Mouse (Mus musculus): ENCODE results near the gene Rbm25. TPM values are rescaled to one million over a fixed set of nuclear protein-coding genes. Genes with fewer than 3 reads are reported as not detected.

Rbm25 gene
- polyA plus RNA-seq, 1 experiment from 2014 or later: 236 TPM

GRCm38 (mm10) chr12:83632680-83633025 is 1.6 kb downstream of the Rbm25 start:
- H3K27ac ChIP-seq (ENCODE audit: low read length): peak overlapping the region; percentile 91
- ATAC-seq: peak; percentile 68
- WGBS: 0% methylated on average over 20 of the region's 20 CpGs
- peak overlapping the region; percentile 98 for H3K9ac ChIP-seq (ENCODE audit: low read depth, low read length)
- peaks cover 6% of the 10 kb centered on the region for H3K36me3 ChIP-seq (ENCODE audit: control insufficient read depth, insufficient read depth, low read length)
- no peaks in the 10 kb centered on the region for H3K27me3 ChIP-seq (ENCODE audit: control insufficient read depth, insufficient read depth, low read depth, low read length)
- H3K9me3 ChIP-seq (replicated peaks; ENCODE audit: control insufficient read depth, low read length, poor library complexity, severe bottlenecking): no peaks in the 10 kb centered on the region
- peak overlapping the region; percentile 73 for H3K4me2 ChIP-seq (ENCODE audit: low read length)
- H3K4me1 ChIP-seq (ENCODE audit: control insufficient read depth, insufficient read depth, low read length): peaks cover 12% of the 10 kb centered on the region
- peak overlapping the region; percentile 95 for H3K4me3 ChIP-seq (ENCODE audit: low read depth, low read length)

GRCm38 (mm10) chr12:83633807-83634206 is 2.8 kb downstream of the Rbm25 start:
- no peaks in the 10 kb centered on the region for H3K27me3 ChIP-seq (ENCODE audit: control insufficient read depth, insufficient read depth, low read depth, low read length)
- H3K27ac ChIP-seq (ENCODE audit: low read length): no peak overlapping the region
- H3K36me3 ChIP-seq (ENCODE audit: control insufficient read depth, insufficient read depth, low read length): peaks cover 6% of the 10 kb centered on the region
- H3K9me3 ChIP-seq (replicated peaks; ENCODE audit: control insufficient read depth, low read length, poor library complexity, severe bottlenecking): no peaks in the 10 kb centered on the region
- peaks cover 12% of the 10 kb centered on the region for H3K4me1 ChIP-seq (ENCODE audit: control insufficient read depth, insufficient read depth, low read length)
- WGBS: 39% methylated on average over 2 of the region's 2 CpGs
- no peak overlapping the region for H3K9ac ChIP-seq (ENCODE audit: low read depth, low read length)
- no peak for ATAC-seq
- H3K4me3 ChIP-seq (ENCODE audit: low read depth, low read length): no peak overlapping the region
- peak overlapping the region; percentile 28 for H3K4me2 ChIP-seq (ENCODE audit: low read length)

GRCm38 (mm10) chr12:83641233-83641632 is 10.2 kb downstream of the Rbm25 start:
- 94% methylated on average over 2 of the region's 2 CpGs for WGBS
- no peaks in the 10 kb centered on the region for H3K27me3 ChIP-seq (ENCODE audit: control insufficient read depth, insufficient read depth, low read depth, low read length)
- H3K4me3 ChIP-seq (ENCODE audit: low read depth, low read length): no peak overlapping the region
- no peaks in the 10 kb centered on the region for H3K4me1 ChIP-seq (ENCODE audit: control insufficient read depth, insufficient read depth, low read length)
- H3K9me3 ChIP-seq (replicated peaks; ENCODE audit: control insufficient read depth, low read length, poor library complexity, severe bottlenecking): no peaks in the 10 kb centered on the region
- no peak overlapping the region for H3K27ac ChIP-seq (ENCODE audit: low read length)
- H3K9ac ChIP-seq (ENCODE audit: low read depth, low read length): no peak overlapping the region
- ATAC-seq: no peak
- peaks cover 19% of the 10 kb centered on the region for H3K36me3 ChIP-seq (ENCODE audit: control insufficient read depth, insufficient read depth, low read length)
- H3K4me2 ChIP-seq (ENCODE audit: low read length): no peak overlapping the region

GRCm38 (mm10) chr12:83643116-83643515 is 12.1 kb downstream of the Rbm25 start:
- WGBS: 97% methylated on average over 1 of the region's 1 CpGs
- Histone ChIP-seq H3K36me3 (ENCODE audit: control insufficient read depth, insufficient read depth, low read length) (peaks cover 17% of the 10 kb centered on the region), H3K9me3 (replicated peaks; ENCODE audit: control insufficient read depth, low read length, poor library complexity, severe bottlenecking) (no peaks in the 10 kb centered on the region), H3K27ac (ENCODE audit: low read length) (no peak overlapping the region), H3K4me2 (ENCODE audit: low read length) (no peak overlapping the region), H3K9ac (ENCODE audit: low read depth, low read length) (no peak overlapping the region), H3K4me3 (ENCODE audit: low read depth, low read length) (no peak overlapping the region), H3K4me1 (ENCODE audit: control insufficient read depth, insufficient read depth, low read length) (no peaks in the 10 kb centered on the region), H3K27me3 (ENCODE audit: control insufficient read depth, insufficient read depth, low read depth, low read length) (no peaks in the 10 kb centered on the region)
- ATAC-seq: no peak

GRCm38 (mm10) chr12:83650346-83650745 is 19.3 kb downstream of the Rbm25 start:
- no peaks in the 10 kb centered on the region for H3K4me1 ChIP-seq (ENCODE audit: control insufficient read depth, insufficient read depth, low read length)
- no peak overlapping the region for H3K4me2 ChIP-seq (ENCODE audit: low read length)
- no peak overlapping the region for H3K4me3 ChIP-seq (ENCODE audit: low read depth, low read length)
- H3K27me3 ChIP-seq (ENCODE audit: control insufficient read depth, insufficient read depth, low read depth, low read length): no peaks in the 10 kb centered on the region
- peaks cover 26% of the 10 kb centered on the region for H3K36me3 ChIP-seq (ENCODE audit: control insufficient read depth, insufficient read depth, low read length)
- H3K27ac ChIP-seq (ENCODE audit: low read length): no peak overlapping the region
- no peak overlapping the region for H3K9ac ChIP-seq (ENCODE audit: low read depth, low read length)
- 94% methylated on average over 3 of the region's 3 CpGs for WGBS
- H3K9me3 ChIP-seq (replicated peaks; ENCODE audit: control insufficient read depth, low read length, poor library complexity, severe bottlenecking): no peaks in the 10 kb centered on the region
- ATAC-seq: no peak

- Histone ChIP-seq H3K36me3 (ENCODE audit: control insufficient read depth, insufficient read depth, low read length) (peaks cover 25% of the 10 kb centered on the region), H3K4me1 (ENCODE audit: control insufficient read depth, insufficient read depth, low read length) (no peaks in the 10 kb centered on the region), H3K27me3 (ENCODE audit: control insufficient read depth, insufficient read depth, low read depth, low read length) (no peaks in the 10 kb centered on the region), H3K9ac (ENCODE audit: low read depth, low read length) (no peak overlapping the region), H3K4me3 (ENCODE audit: low read depth, low read length) (no peak overlapping the region), H3K9me3 (replicated peaks; ENCODE audit: control insufficient read depth, low read length, poor library complexity, severe bottlenecking) (no peaks in the 10 kb centered on the region), H3K27ac (ENCODE audit: low read length) (no peak overlapping the region), H3K4me2 (ENCODE audit: low read length) (no peak overlapping the region)
- ATAC-seq: no peak
These were observed 20.4 kb downstream of the Rbm25 start for GRCm38 (mm10) chr12:83651414-83651813.

- Histone ChIP-seq H3K4me1 (ENCODE audit: control insufficient read depth, insufficient read depth, low read length) (peaks cover 16% of the 10 kb centered on the region), H3K9ac (ENCODE audit: low read depth, low read length) (no peak overlapping the region), H3K27ac (ENCODE audit: low read length) (no peak overlapping the region), H3K27me3 (ENCODE audit: control insufficient read depth, insufficient read depth, low read depth, low read length) (no peaks in the 10 kb centered on the region), H3K4me3 (ENCODE audit: low read depth, low read length) (no peak overlapping the region), H3K9me3 (replicated peaks; ENCODE audit: control insufficient read depth, low read length, poor library complexity, severe bottlenecking) (no peaks in the 10 kb centered on the region), H3K4me2 (ENCODE audit: low read length) (no peak overlapping the region), H3K36me3 (ENCODE audit: control insufficient read depth, insufficient read depth, low read length) (peaks cover 5% of the 10 kb centered on the region)
- 93% methylated on average over 1 of the region's 1 CpGs for WGBS
- no peak for ATAC-seq
These were observed 54.4 kb downstream of the Rbm25 start for GRCm38 (mm10) chr12:83685466-83685865.

- 91% methylated on average over 9 of the region's 9 CpGs for WGBS
- no peaks in the 10 kb centered on the region for H3K9me3 ChIP-seq (replicated peaks; ENCODE audit: control insufficient read depth, low read length, poor library complexity, severe bottlenecking)
- no peak overlapping the region for H3K4me3 ChIP-seq (ENCODE audit: low read depth, low read length)
- H3K9ac ChIP-seq (ENCODE audit: low read depth, low read length): no peak overlapping the region
- peaks cover 18% of the 10 kb centered on the region for H3K4me1 ChIP-seq (ENCODE audit: control insufficient read depth, insufficient read depth, low read length)
- no peak for ATAC-seq
- H3K27me3 ChIP-seq (ENCODE audit: control insufficient read depth, insufficient read depth, low read depth, low read length): no peaks in the 10 kb centered on the region
- H3K27ac ChIP-seq (ENCODE audit: low read length): peak overlapping the region; percentile 94; the same call in 1 of the 2 replicates
- no peak overlapping the region for H3K4me2 ChIP-seq (ENCODE audit: low read length)
- peaks cover 5% of the 10 kb centered on the region for H3K36me3 ChIP-seq (ENCODE audit: control insufficient read depth, insufficient read depth, low read length)
These were observed 55.7 kb downstream of the Rbm25 start for GRCm38 (mm10) chr12:83686575-83687350.

GRCm38 (mm10) chr12:83687934-83688315 is 56.9 kb downstream of the Rbm25 start, which contains the start of gene Psen1:
Psen1 (plus strand) TSS chr12:83688152.
- Histone ChIP-seq H3K4me2 (ENCODE audit: low read length) (peak within 1 kb of the TSS; percentile 80), H3K27ac (ENCODE audit: low read length) (peak within 1 kb of the TSS; percentile 94), H3K9ac (ENCODE audit: low read depth, low read length) (peak within 1 kb of the TSS; percentile 91), H3K27me3 (ENCODE audit: control insufficient read depth, insufficient read depth, low read depth, low read length) (no peaks in the 10 kb centered on the region), H3K36me3 (ENCODE audit: control insufficient read depth, insufficient read depth, low read length) (peaks cover 2% of the 10 kb centered on the region; the same call in 1 of the 2 replicates), H3K4me3 (ENCODE audit: low read depth, low read length) (peak within 1 kb of the TSS; percentile 97), H3K9me3 (replicated peaks; ENCODE audit: control insufficient read depth, low read length, poor library complexity, severe bottlenecking) (no peaks in the 10 kb centered on the region), H3K4me1 (ENCODE audit: control insufficient read depth, insufficient read depth, low read length) (peaks cover 18% of the 10 kb centered on the region)
- peak; percentile 100 for ATAC-seq
- WGBS: 0% methylated on average over 31 of the region's 38 CpGs
